Mouse (Mus musculus) neural tube, embryonic 15.5 days (tissue): ENCODE results near the gene Ces2g. TPM values are rescaled to one million over a fixed set of nuclear protein-coding genes. Genes with fewer than 3 reads are reported as not detected.

Source experiments
- ATAC-seq: fragments of 200-750 bp; cut with Nextera tagmentation; 2 replicates; pipeline ENCODE4 v1.8.0; 2017; ENCODE audit warnings: mild to moderate bottlenecking, moderate TSS enrichment, moderate library complexity; ENCODE audit not compliant: low FRiP score
- H3K27ac ChIP-seq: fragments of 300-500 bp; sonication (generic); replicated peaks from 2 replicates; pipeline ENCODE4 v1.5.1; 2015; ENCODE audit warnings: mild to moderate bottlenecking, inconsistent platforms
- H3K27me3 ChIP-seq: fragments of 300-500 bp; sonication (generic); replicated peaks from 2 replicates; pipeline ENCODE4 v1.6.1; 2015; ENCODE audit warnings: inconsistent platforms
- H3K36me3 ChIP-seq: fragments of 300-500 bp; sonication (generic); 2 replicates; pipeline ENCODE4 v1.6.1; 2015; ENCODE audit warnings: inconsistent platforms
- H3K4me1 ChIP-seq: fragments of 300-500 bp; sonication (generic); 2 replicates; pipeline ENCODE4 v1.6.1; 2015; ENCODE audit warnings: inconsistent platforms
- H3K4me2 ChIP-seq: fragments of 300-500 bp; sonication (generic); 2 replicates; pipeline ENCODE4 v1.6.1; 2015; ENCODE audit warnings: inconsistent platforms, mild to moderate bottlenecking, moderate library complexity
- H3K4me3 ChIP-seq: fragments of 300-500 bp; sonication (generic); replicated peaks from 2 replicates; pipeline ENCODE4 v1.5.1; 2015; ENCODE audit warnings: mild to moderate bottlenecking, inconsistent platforms
- H3K9ac ChIP-seq: fragments of 300-500 bp; sonication (generic); replicated peaks from 2 replicates; pipeline ENCODE4 v1.6.1; 2015; ENCODE audit warnings: mild to moderate bottlenecking, inconsistent platforms
- H3K9me3 ChIP-seq: fragments of 300-500 bp; sonication (generic); replicated peaks from 2 replicates; pipeline ENCODE4 v1.6.1; 2016; ENCODE audit warnings: inconsistent platforms
- WGBS: fragments of 180-500 bp; shearing (Covaris S2); methylation state at CpG from one replicate; pipeline ENCODE4 v1.1.7; 2015; ENCODE audit warnings: mixed read lengths; 5-methylcytosine and 5-hydroxymethylcytosine counted together
- polyA plus RNA-seq: library from polyadenylated mRNA; unstranded; fragments of >200 nt; fragmentation: Nextera tagmentation; extraction: Ambion mirVana; gene quantifications from 2 replicates; pipeline ENCODE4 v1.2.1, GENCODE M21; 2015

The Ces2g gene
- 0.12 and 0.40 TPM in 2 replicates for polyA plus RNA-seq

DNA sequence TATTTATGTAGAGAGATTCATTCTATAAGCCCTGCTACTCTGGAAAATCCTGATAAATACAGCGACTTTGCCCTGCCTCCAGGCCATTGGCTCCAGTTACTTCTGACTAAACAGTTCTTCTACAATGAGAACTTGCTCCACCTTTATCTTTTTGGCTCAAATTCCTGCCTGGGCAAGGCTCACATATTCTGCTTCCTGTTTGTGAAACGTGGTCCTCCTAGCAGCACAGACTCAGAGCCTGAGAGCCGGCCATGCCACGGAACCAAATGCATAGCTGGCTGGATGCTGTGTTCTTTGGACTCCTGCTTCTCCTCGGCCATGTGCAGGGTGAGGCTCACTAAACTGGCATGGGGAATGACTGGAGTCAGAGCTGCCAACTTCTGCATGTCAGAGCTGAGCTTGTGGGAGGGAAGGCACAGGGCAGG, at the start of gene Ces2g:
TSS of gene Ces2g (plus strand) at position 182 of the 425 bp plus-strand sequence.
- 73% methylated on average over 5 of the region's 5 CpGs for WGBS
- H3K9me3 ChIP-seq: no peaks in the 10 kb centered on the region

DNA sequence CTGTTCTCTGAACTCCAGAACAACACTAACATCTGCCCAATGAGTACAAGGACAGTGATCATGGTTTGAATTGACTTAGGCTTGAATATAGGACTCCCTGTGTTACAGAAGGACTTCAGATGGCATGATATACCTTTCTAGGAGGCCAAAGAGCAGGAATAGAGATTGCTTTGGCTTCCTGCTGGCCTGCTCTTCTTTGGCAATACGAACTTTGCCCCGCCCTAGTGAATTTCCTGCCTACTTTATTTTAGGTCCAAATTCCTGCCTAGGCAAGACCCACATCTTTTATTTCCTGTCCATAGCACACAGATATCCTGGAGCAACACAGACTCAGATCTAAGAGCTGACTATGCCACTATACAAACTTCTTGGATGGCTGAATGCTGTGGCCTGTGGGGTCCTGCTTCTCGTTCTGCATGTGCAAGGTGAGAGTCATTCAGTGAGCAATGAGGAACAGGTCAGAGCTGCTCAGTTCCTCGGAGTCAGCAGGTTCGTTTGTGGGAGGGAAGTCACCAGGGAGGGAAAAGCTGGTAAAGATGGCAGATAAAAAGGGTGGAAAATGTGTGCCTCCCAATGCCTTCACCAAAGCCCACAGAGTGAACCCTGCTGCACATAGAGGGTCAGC, 35.4 kb upstream of the Ces2g start, which contains the start of gene Ces2e:
TSS of gene Ces2e (plus strand) at position 289 of the 625 bp plus-strand sequence.
- H3K27ac ChIP-seq: no peak within 1 kb of the TSS
- no peaks in the 10 kb centered on the region for H3K27me3 ChIP-seq
- H3K9me3 ChIP-seq: no peaks in the 10 kb centered on the region
- H3K36me3 ChIP-seq: no peaks in the 10 kb centered on the region
- H3K4me2 ChIP-seq: no peak within 1 kb of the TSS
- H3K9ac ChIP-seq: no peak within 1 kb of the TSS
- ATAC-seq: no peak
- WGBS: 65% methylated on average over 5 of the region's 5 CpGs
- no peak within 1 kb of the TSS for H3K4me3 ChIP-seq
- H3K4me1 ChIP-seq: no peaks in the 10 kb centered on the region

More for the DNA sequence above, at the start of gene Ces2g:
- H3K27me3 ChIP-seq: no peaks in the 10 kb centered on the region
- H3K4me1 ChIP-seq: no peaks in the 10 kb centered on the region
- ATAC-seq: no peak
- H3K27ac ChIP-seq: no peak within 1 kb of the TSS
- no peak within 1 kb of the TSS for H3K4me3 ChIP-seq
- H3K9ac ChIP-seq: no peak within 1 kb of the TSS
- H3K36me3 ChIP-seq: no peaks in the 10 kb centered on the region
- H3K4me2 ChIP-seq: no peak within 1 kb of the TSS

DNA sequence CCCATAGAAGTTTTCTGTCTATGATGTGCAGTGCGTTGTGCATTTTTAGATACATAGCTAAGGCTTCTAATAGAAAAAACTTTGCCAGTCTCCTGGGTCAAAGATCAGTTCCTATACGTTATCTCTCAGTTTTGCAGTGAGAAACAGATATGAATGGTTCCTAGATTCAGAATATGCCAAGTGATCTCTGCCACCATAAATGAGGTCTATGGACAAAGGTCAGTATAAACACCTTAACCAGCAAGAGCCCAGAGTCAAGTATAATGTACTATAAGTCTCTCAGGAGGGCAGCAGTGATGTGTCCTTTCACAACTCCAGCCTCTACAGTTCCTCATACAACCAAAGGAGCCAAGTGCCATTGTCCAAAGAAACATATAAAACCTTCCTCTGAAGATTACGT, 34.2 kb upstream of the Ces2g start:
- Histone ChIP-seq H3K9ac (no peak overlapping the region), H3K4me3 (no peak overlapping the region), H3K36me3 (no peaks in the 10 kb centered on the region), H3K4me2 (no peak overlapping the region), H3K27me3 (no peaks in the 10 kb centered on the region), H3K9me3 (no peaks in the 10 kb centered on the region), H3K27ac (no peak overlapping the region), H3K4me1 (no peaks in the 10 kb centered on the region)
- 85% methylated on average over 3 of the region's 3 CpGs for WGBS
- no peak for ATAC-seq

DNA sequence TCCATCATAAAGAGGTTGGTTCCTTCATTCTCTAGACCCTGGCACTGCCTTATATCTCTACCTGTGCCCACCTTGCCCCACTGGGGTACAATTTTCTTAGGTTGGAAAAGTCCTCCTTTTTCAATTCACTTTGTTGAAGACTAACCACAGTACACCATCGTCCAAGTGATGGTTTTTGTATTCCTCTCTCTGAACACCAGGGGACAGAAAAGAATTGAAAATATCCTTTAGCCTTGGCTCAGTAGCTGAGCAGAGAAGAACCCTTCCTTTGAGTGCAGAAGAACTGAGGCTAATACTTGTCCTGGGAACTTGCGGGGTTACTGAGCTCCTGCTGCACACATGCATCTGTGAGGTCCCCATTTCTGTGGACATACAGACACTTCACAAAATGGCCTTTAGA, 16.9 kb upstream of the Ces2g start:
- WGBS: 87% methylated on average over 2 of the region's 2 CpGs
- Histone ChIP-seq H3K27ac (no peak overlapping the region), H3K36me3 (no peaks in the 10 kb centered on the region)

DNA sequence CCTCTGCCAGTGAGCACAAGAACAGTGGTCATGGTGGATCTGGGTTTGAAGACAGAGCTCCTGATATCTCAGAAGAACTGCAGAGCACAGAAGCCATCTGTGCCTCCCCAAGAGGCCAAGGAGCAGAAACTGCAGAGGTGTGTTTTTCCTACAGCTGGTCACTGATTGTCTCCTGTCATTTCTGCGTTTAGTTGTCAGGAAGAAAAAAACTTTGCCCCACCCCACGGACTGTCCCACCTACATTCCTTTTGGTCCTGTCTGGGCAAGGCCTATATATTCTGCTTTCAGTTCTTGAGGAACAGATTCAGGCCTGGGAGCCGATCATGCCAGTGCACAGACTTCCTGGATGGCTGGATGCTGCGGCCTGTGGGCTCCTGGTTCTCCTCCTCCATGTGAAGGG, 14.5 kb upstream of the Ces2g start, which contains the start of gene Ces2f:
TSS of gene Ces2f (plus strand) at position 301 of the 400 bp plus-strand sequence.
- no peaks in the 10 kb centered on the region for H3K4me1 ChIP-seq
- no peak for ATAC-seq
- WGBS: 87% methylated on average over 4 of the region's 4 CpGs
- H3K4me2 ChIP-seq: no peak within 1 kb of the TSS
- H3K27ac ChIP-seq: no peak within 1 kb of the TSS
- H3K9ac ChIP-seq: no peak within 1 kb of the TSS
- no peak within 1 kb of the TSS for H3K4me3 ChIP-seq
- H3K36me3 ChIP-seq: no peaks in the 10 kb centered on the region
- no peaks in the 10 kb centered on the region for H3K27me3 ChIP-seq
- H3K9me3 ChIP-seq: no peaks in the 10 kb centered on the region

More for the DNA sequence above, 16.9 kb upstream of the Ces2g start:
- Histone ChIP-seq H3K4me2 (no peak overlapping the region), H3K4me1 (no peaks in the 10 kb centered on the region), H3K9me3 (no peaks in the 10 kb centered on the region), H3K27me3 (no peaks in the 10 kb centered on the region), H3K9ac (no peak overlapping the region), H3K4me3 (no peak overlapping the region)
- no peak for ATAC-seq

DNA sequence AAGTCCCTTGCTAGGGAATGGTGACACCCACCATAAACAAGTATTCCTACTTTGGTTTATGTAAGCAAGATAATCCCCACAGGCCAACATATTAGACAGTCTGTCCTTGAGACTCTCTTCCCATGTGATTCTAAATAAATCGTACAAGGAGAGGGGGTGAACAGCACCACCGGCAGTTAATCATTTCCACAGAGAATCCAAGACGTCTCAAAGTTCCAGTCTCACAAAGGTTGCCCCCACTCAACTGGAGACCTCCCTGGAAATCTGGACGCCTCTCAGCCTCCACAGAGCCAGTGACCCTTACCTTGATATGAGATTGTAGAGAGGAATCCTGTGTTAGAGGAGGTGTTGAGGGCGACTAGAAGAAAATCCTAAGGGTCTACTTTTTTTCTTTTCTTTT, 12.5 kb upstream of the Ces2g start:
- Histone ChIP-seq H3K4me3 (no peak overlapping the region), H3K9me3 (no peaks in the 10 kb centered on the region), H3K27me3 (no peaks in the 10 kb centered on the region), H3K4me2 (no peak overlapping the region), H3K27ac (no peak overlapping the region), H3K9ac (no peak overlapping the region), H3K4me1 (no peaks in the 10 kb centered on the region), H3K36me3 (no peaks in the 10 kb centered on the region)
- no peak for ATAC-seq
- WGBS: 80% methylated on average over 5 of the region's 5 CpGs

DNA sequence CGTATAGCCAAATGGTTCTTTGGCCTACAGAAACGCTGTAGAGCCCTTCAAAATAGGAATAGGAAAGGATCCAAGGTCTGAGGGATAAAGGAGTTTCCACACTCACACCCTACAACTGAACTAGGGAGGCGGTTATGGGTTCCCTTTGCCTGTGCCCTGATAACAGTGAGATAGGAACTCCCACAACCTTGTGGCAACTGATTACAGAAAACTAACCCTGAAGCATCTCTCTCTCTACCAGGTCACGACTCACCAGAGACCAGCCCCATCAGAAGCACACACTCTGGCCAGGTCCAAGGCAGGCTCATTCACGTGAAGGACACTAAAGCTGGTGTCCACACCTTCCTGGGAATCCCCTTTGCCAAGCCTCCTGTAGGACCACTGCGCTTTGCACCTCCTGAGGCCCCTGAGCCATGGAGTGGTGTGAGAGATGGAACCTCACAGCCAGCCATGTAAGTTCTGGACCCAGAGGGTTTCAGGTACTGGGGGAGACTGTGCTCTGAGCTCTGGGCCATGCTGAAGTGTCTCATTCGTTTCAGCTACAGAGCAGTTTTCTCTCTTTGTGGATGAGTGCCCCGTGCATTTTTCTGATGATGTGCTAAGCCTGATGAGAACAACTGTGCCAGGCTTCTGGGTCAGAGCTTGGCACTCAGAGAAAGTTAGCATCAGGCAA, 847 bp downstream of the Ces2g start:
- Histone ChIP-seq H3K9ac (no peak overlapping the region), H3K27me3 (no peaks in the 10 kb centered on the region), H3K36me3 (no peaks in the 10 kb centered on the region), H3K4me2 (no peak overlapping the region), H3K4me1 (no peaks in the 10 kb centered on the region), H3K4me3 (no peak overlapping the region), H3K27ac (no peak overlapping the region), H3K9me3 (no peaks in the 10 kb centered on the region)
- 83% methylated on average over 8 of the region's 8 CpGs for WGBS
- no peak for ATAC-seq

DNA sequence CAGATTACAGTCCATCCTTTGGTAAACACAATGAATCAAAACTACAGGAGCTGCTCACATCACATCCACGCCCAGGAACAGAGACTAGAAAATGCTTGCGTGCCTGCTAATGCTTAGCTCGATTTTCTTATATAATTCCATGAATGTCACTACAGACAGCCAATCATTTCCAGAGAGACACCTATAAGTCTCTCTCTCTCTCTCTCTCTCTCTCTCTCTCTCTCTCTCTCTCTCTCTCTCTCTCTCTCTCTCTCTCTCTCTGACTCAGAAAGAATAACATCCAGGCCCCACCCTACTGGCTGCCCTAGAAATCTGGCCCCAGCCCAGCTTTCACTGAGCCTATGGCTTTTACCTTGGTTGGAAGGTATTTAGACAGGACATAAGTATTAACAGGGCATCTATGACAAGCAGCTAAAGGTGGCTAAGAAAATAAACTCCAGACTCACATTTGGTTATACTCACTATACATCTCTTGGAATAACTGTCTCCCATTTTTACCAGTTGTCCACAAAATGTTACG, 1.9 kb downstream of the Ces2g start:
- WGBS: 94% methylated on average over 4 of the region's 4 CpGs
- Histone ChIP-seq H3K27ac (no peak overlapping the region), H3K4me3 (no peak overlapping the region), H3K4me2 (no peak overlapping the region), H3K36me3 (no peaks in the 10 kb centered on the region), H3K4me1 (no peaks in the 10 kb centered on the region), H3K9ac (no peak overlapping the region), H3K9me3 (no peaks in the 10 kb centered on the region), H3K27me3 (no peaks in the 10 kb centered on the region)
- no peak for ATAC-seq

DNA sequence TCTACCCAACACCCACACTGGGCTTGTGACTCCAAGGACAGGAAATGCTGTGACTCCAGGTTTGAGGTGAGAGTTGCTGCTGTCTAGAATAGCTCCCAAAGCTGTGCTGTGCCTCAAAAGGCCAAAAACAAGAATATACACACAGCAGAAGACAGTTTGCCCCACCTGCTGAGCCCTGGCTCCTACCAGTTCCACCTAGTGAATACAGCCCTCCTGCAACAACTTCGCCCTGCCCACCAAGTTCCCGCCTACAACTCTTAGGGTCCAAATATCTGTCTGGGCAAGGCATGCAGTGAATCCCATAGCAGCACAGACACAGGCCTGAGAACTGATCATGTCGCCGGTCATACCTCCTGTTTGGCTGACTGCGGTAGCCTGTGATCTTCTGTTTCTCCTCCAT, 22.6 kb downstream of the Ces2g start:
- no peak for ATAC-seq
- H3K9ac ChIP-seq: no peak overlapping the region
- H3K4me2 ChIP-seq: no peak overlapping the region
- H3K9me3 ChIP-seq: no peaks in the 10 kb centered on the region
- 95% methylated on average over 5 of the region's 5 CpGs for WGBS
- H3K27me3 ChIP-seq: no peaks in the 10 kb centered on the region
- no peak overlapping the region for H3K4me3 ChIP-seq
- no peaks in the 10 kb centered on the region for H3K4me1 ChIP-seq
- H3K36me3 ChIP-seq: no peaks in the 10 kb centered on the region
- no peak overlapping the region for H3K27ac ChIP-seq

DNA sequence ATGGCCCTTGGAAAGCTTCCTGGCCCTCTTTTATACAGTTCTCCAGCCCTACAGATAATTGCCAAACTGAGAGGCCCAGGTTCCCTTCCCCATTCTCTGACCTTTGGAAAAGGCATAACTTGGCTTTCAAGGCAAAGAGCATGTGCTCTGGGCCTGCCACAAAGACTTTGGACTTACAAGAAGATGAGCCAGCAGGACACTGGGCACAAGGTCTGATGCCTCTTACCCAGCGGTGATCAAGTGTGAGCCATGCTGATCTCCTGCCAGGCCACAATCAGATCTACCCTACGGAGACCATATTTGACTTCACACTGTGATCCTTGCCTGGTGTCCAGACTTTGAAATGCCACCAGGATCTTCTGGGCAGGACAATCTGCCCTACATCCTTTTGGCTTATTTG, 23.4 kb downstream of the Ces2g start:
- no peak overlapping the region for H3K9ac ChIP-seq
- no peaks in the 10 kb centered on the region for H3K36me3 ChIP-seq
- ATAC-seq: no peak
- WGBS: 94% methylated on average over 2 of the region's 2 CpGs
- H3K4me2 ChIP-seq: no peak overlapping the region
- no peak overlapping the region for H3K27ac ChIP-seq
- H3K4me1 ChIP-seq: no peaks in the 10 kb centered on the region
- H3K4me3 ChIP-seq: no peak overlapping the region
- no peaks in the 10 kb centered on the region for H3K27me3 ChIP-seq
- H3K9me3 ChIP-seq: no peaks in the 10 kb centered on the region

DNA sequence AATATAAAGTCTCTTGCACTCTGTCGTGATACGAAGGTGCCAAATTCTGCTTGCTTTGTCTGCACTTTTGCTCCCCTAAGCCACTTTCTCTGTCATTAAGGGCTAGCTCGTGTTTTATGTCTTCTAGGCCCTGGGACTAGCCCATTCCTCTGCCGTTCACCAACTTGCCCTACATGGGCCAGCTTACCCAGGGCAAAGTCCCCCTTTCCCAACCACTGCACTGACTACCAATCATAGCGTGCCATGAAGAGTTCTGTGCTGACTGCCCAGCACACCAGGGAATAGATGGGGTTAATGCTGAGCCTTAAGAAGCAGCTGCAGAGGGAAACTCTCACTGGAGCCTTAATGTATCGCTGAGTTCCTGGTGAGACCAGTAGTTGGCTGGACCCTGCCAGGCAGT, 36.7 kb downstream of the Ces2g start:
- Histone ChIP-seq H3K36me3 (no peaks in the 10 kb centered on the region), H3K4me2 (no peak overlapping the region), H3K4me3 (no peak overlapping the region), H3K27me3 (no peaks in the 10 kb centered on the region), H3K9me3 (no peaks in the 10 kb centered on the region), H3K9ac (no peak overlapping the region), H3K27ac (no peak overlapping the region), H3K4me1 (no peaks in the 10 kb centered on the region)
- WGBS: 84% methylated on average over 6 of the region's 6 CpGs
- ATAC-seq: no peak

DNA sequence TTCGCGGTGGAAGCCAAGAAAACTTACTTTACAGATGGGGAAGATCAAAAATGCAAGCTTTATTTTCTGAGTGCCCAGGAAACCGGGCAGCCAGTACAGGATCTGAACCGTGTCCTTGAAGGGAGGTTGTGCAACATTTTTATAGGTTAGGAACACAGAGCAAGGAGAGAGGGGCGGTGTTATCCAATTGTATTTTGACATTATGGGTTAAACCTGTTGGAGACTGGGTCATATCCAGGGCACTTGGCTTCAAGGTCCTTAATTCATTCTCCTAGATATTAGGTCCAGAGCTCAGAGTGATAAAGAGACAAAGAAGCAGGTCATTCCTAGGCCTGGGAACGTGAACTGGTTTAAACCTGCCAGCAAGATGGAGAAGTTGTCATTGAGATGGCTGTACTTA, 37.7 kb downstream of the Ces2g start:
- no peaks in the 10 kb centered on the region for H3K36me3 ChIP-seq
- no peak overlapping the region for H3K4me2 ChIP-seq
- no peak overlapping the region for H3K9ac ChIP-seq
- no peak for ATAC-seq
- H3K4me3 ChIP-seq: no peak overlapping the region
- H3K9me3 ChIP-seq: no peaks in the 10 kb centered on the region
- no peaks in the 10 kb centered on the region for H3K27me3 ChIP-seq
- H3K27ac ChIP-seq: no peak overlapping the region
- 81% methylated on average over 6 of the region's 6 CpGs for WGBS
- H3K4me1 ChIP-seq: no peaks in the 10 kb centered on the region
